Mouse (Mus musculus): ENCODE results near the gene Kcnmb3.

GRCm38 (mm10) chr3:32486543-32486942, 5.5 kb downstream of the Kcnmb3 start:
- TF ChIP-seq CTCF (IDR thresholded peaks at IDR 0.05; ENCODE audit: low read depth, low read length) (no peak), GATA1 (IDR thresholded peaks at IDR 0.05; ENCODE audit: borderline replicate concordance, low read length) (no peak), TAL1 (conservative IDR thresholded peaks at IDR 0.05; ENCODE audit: low read depth, low read length) (no peak), POLR2AphosphoS5 (IDR thresholded peaks at IDR 0.05; ENCODE audit: insufficient replicate concordance, low read depth, low read length) (no peak)
